Mouse (Mus musculus): ENCODE measurements around the gene Pdgfc.

GRCm38 (mm10) chr3:81025568-81026213 is 10.5 kb upstream of the Pdgfc start:
- no peak for TF ChIP-seq POLR2A (IDR thresholded peaks at IDR 0.05; ENCODE audit: low read depth, low read length)
- no peak for TF ChIP-seq CTCF (conservative IDR thresholded peaks at IDR 0.05; ENCODE audit: insufficient read depth, insufficient read length, low read depth, low read length)
